Mouse (Mus musculus) layer of hippocampus, postnatal 14 days (tissue): ENCODE data around the gene Rdh8. TPM values are rescaled to one million over a fixed set of nuclear protein-coding genes. Genes with fewer than 3 reads are reported as not detected.

Source experiments
- total RNA-seq, 2 experiments: library from RNA; stranded (reverse); gene quantifications; 2 replicates each; pipeline ENCODE4 v1.2.3; 2021

The Rdh8 gene
- total RNA-seq, 2 experiments from 2014 or later = not detected

Other genes starting within 250 kb of the Rdh8 start
- gene Zfp846, start 237.2 kb upstream of the Rdh8 start, total RNA-seq = 10 to 100 TPM; 20.6 to 22.8 TPM
- 100 to 1,000 TPM; 310 to 314 TPM for gene Ubl5, start 175.6 kb upstream of the Rdh8 start, total RNA-seq
- gene Fbxl12, start 173.7 kb upstream of the Rdh8 start, total RNA-seq = 10 to 100 TPM; 17.9 to 18.9 TPM
- 10 to 100 TPM; 33.8 to 34.0 TPM for gene Pin1, start 166.4 kb upstream of the Rdh8 start, total RNA-seq
- gene Olfm2, start 72.2 kb upstream of the Rdh8 start, total RNA-seq = 10 to 100 TPM; 73.0 to 73.1 TPM
- 1 to 10 TPM; 2.3 to 2.7 TPM for gene Col5a3, start 3.4 kb upstream of the Rdh8 start, total RNA-seq
- 10 to 100 TPM; 55.6 to 56.1 TPM for gene A230050P20Rik, start 50.1 kb downstream of the Rdh8 start, total RNA-seq
- gene Angptl6, start 61.2 kb downstream of the Rdh8 start, total RNA-seq = 10 to 100 TPM in 1 of 2 experiments, 1 to 10 TPM in 1; 7.3 to 10.7 TPM
- gene Ppan, start 69.7 kb downstream of the Rdh8 start, total RNA-seq = 10 to 100 TPM; 21.3 to 25.6 TPM
- gene Eif3g, start 80.1 kb downstream of the Rdh8 start, total RNA-seq = 100 to 1,000 TPM; 114 to 123 TPM
- gene Dnmt1, start 141.4 kb downstream of the Rdh8 start, total RNA-seq = 10 to 100 TPM; 35.5 to 37.1 TPM
- gene S1pr2, start 158.3 kb downstream of the Rdh8 start, total RNA-seq = 1 to 10 TPM; 2.1 to 3.5 TPM
- gene Mrpl4, start 184.2 kb downstream of the Rdh8 start, total RNA-seq = 10 to 100 TPM; 60.4 to 62.8 TPM
- 1 to 10 TPM; 2.9 to 3.2 TPM for gene Icam1, start 197.5 kb downstream of the Rdh8 start, total RNA-seq
- gene Icam4, start 210.9 kb downstream of the Rdh8 start, total RNA-seq = under 1 TPM; 0.41 to 0.44 TPM
- gene Icam5, start 213.6 kb downstream of the Rdh8 start, total RNA-seq = 100 to 1,000 TPM; 337 to 341 TPM
- gene Zglp1, start 248.6 kb downstream of the Rdh8 start, total RNA-seq = 1 to 10 TPM in 1 of 2 experiments, not detected in 1; 2.0 TPM